In the genomic region with DNA sequence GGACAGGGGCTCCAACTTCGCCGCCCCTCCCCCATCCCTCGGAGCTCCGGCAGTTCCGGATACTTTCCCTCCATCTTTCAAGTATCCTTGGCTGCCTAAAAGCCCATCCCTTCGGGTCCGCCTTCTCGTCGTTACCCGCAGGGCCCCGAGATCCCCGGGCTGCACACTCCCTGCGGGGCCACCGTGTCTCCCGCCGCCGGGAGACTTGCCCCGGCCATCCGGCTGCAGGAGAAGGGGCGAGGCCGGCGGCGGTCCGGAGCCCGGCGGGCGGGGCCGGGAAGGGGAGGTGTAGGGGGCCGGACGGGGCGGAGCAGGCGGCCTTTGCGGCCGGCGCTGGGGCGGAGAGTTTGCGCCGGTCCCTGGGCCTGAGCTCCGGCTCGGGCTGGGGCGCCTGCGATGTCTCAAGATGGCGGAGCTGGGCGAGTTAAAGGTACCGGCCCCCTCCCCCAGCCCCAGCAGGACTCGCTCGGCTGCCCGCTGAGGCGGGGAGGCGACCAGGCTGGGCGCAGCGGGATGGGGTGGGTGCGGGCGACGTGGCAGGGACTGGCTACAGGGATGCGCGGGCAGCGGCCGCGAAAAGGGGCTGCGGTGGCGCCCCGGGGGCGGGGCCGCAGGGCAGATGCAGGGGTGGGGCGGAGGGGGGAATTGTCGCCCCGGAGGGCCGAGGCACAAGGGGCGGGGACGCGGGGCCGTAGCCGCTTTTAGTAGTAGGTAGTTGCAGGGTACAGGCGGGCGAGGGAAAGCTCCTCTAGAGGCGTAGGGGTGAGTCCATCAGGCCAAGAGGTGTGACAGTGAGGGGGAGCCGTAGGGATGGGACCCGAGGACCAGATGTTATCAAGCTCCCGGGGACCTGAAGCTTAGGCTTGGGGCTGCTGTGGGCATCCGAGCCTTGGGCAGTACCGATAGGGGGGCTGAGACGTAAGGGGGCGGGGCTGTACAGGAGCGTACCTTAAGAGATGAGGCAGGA, we compare ENCODE assay signal across 8 mouse cellular contexts. TPM values are rescaled to one million over a fixed set of nuclear protein-coding genes. Genes with fewer than 3 reads are reported as not detected.
DNase-seq lines count a peak whose midpoint lies in the region; ATAC-seq lines count a peak whose summit lies in the region.

No protein-coding gene starts in this region.

- H3K9me3 ChIP-seq in embryonic facial prominence, embryonic 10.5 days: no peaks in the 10 kb centered on the region
- H3K9me3 ChIP-seq in midbrain, embryonic 11.5 days (ENCODE audit: control insufficient read depth, low read length): no peaks in the 10 kb centered on the region

- peak; percentile 96 for DNase-seq in adrenal gland, postnatal 10 days
- peak; percentile 94 for DNase-seq in embryonic facial prominence, embryonic 10.5 days (ENCODE audit: low spot score)
- peak; percentile 91 for DNase-seq in kidney, adult 11 months
- peak; percentile 89 for DNase-seq in left cerebral cortex, postnatal 4 days
- peak; percentile 99 for DNase-seq in midbrain, embryonic 11.5 days (ENCODE audit: low spot score, missing footprints)
- DNase-seq in right cerebral cortex, postnatal 4 days: peak; percentile 76
- peak; percentile 92 for DNase-seq in yolk sac, embryonic 10.5 days (ENCODE audit: low spot score)

- peak overlapping the region; percentile 86 for H3K9ac ChIP-seq in midbrain, embryonic 11.5 days (ENCODE audit: low read length)

- intact Hi-C loops in left cerebral cortex, postnatal 4 days (cut with DNase I): no loop called here

- WGBS in embryonic facial prominence, embryonic 10.5 days: under 1% methylated on average over 85 of the region's 85 CpGs
- WGBS in midbrain, embryonic 11.5 days: under 1% methylated on average over 81 of the region's 85 CpGs

- peaks cover 31% of the 10 kb centered on the region for H3K36me3 ChIP-seq in embryonic facial prominence, embryonic 10.5 days (replicated peaks)
- H3K36me3 ChIP-seq in midbrain, embryonic 11.5 days (ENCODE audit: control insufficient read depth, insufficient read depth, low read length): peaks cover 3% of the 10 kb centered on the region

- H3K27me3 ChIP-seq in embryonic facial prominence, embryonic 10.5 days (replicated peaks; ENCODE audit: low read depth, poor library complexity, severe bottlenecking): no peaks in the 10 kb centered on the region
- no peaks in the 10 kb centered on the region for H3K27me3 ChIP-seq in midbrain, embryonic 11.5 days (ENCODE audit: control insufficient read depth, insufficient read depth, low read length)

- H3K4me3 ChIP-seq in embryonic facial prominence, embryonic 10.5 days: peak overlapping the region; percentile 92
- H3K4me3 ChIP-seq in midbrain, embryonic 11.5 days (ENCODE audit: low read depth, low read length): peak overlapping the region; percentile 81

- peak overlapping the region; percentile 71 for H3K4me2 ChIP-seq in midbrain, embryonic 11.5 days

- peak overlapping the region; percentile 99 for H3K27ac ChIP-seq in embryonic facial prominence, embryonic 10.5 days (replicated peaks)
- H3K27ac ChIP-seq in midbrain, embryonic 11.5 days (ENCODE audit: low read depth, low read length): peak overlapping the region; percentile 90

- H3K4me1 ChIP-seq in embryonic facial prominence, embryonic 10.5 days: peaks cover 45% of the 10 kb centered on the region
- peaks cover 11% of the 10 kb centered on the region; the same call in 1 of the 2 replicates for H3K4me1 ChIP-seq in midbrain, embryonic 11.5 days (ENCODE audit: control insufficient read depth, insufficient read depth, low read length)

- peak; percentile 78 for ATAC-seq in granulocyte monocyte progenitor cell, adult 5-6 weeks (replicated peaks; ENCODE audit: poor library complexity, severe bottlenecking)
- ATAC-seq in midbrain, embryonic 11.5 days (ENCODE audit: low FRiP score): peak; percentile 93

RNA-seq across cellular contexts. Expression of a gene that starts 0.9 kb away (rescaled TPM):
- total RNA-seq in adrenal gland, postnatal 10 days (2021): 10 to 100 TPM; 22.0 to 32.0 TPM
- 45.2 and 53.4 TPM in 2 replicates for polyA plus RNA-seq in embryonic facial prominence, embryonic 10.5 days (2016; fragmentation: Nextera tagmentation; extraction: Ambion mirVana)
- total RNA-seq in granulocyte monocyte progenitor cell, adult 5-6 weeks (2014; fragmentation: Nextera tagmentation): 8.1 and 14.4 TPM in 2 replicates
- 3.3 and 8.2 TPM in 2 replicates for total RNA-seq in granulocyte monocyte progenitor cell, adult 5-6 weeks (2017)
- total RNA-seq in left cerebral cortex, postnatal 4 days (2021): 10 to 100 TPM; 31.9 to 36.0 TPM
- polyA plus RNA-seq in midbrain, embryonic 11.5 days (2014; fragmentation: Nextera tagmentation; extraction: Ambion mirVana): 26.8 and 29.2 TPM in 2 replicates

RNA-seq across cellular contexts. Expression of a gene that starts 11.3 kb away (rescaled TPM):
- total RNA-seq in adrenal gland, postnatal 10 days (2021): 1 to 10 TPM; 3.1 to 5.3 TPM
- 12.9 and 13.0 TPM in 2 replicates for polyA plus RNA-seq in embryonic facial prominence, embryonic 10.5 days (2016; fragmentation: Nextera tagmentation; extraction: Ambion mirVana)
- total RNA-seq in granulocyte monocyte progenitor cell, adult 5-6 weeks (2014; fragmentation: Nextera tagmentation): not detected in 2 replicates
- total RNA-seq in granulocyte monocyte progenitor cell, adult 5-6 weeks (2017): 0.31 TPM in 1 of 2 replicates, not detected in the other
- total RNA-seq in left cerebral cortex, postnatal 4 days (2021): 1 to 10 TPM; 5.3 to 5.4 TPM
- polyA plus RNA-seq in midbrain, embryonic 11.5 days (2014; fragmentation: Nextera tagmentation; extraction: Ambion mirVana): 14.4 and 16.3 TPM in 2 replicates

RNA-seq across cellular contexts. Expression of a gene that starts 27.1 kb away (rescaled TPM):
- total RNA-seq in adrenal gland, postnatal 10 days (2021): 1 to 10 TPM; 1.5 to 1.9 TPM
- polyA plus RNA-seq in embryonic facial prominence, embryonic 10.5 days (2016; fragmentation: Nextera tagmentation; extraction: Ambion mirVana): 0.11 and 0.14 TPM in 2 replicates
- not detected in 2 replicates for total RNA-seq in granulocyte monocyte progenitor cell, adult 5-6 weeks (2014; fragmentation: Nextera tagmentation)
- not detected in 2 replicates for total RNA-seq in granulocyte monocyte progenitor cell, adult 5-6 weeks (2017)
- 1 to 10 TPM; 6.0 to 7.0 TPM for total RNA-seq in left cerebral cortex, postnatal 4 days (2021)
- 0.10 and 0.19 TPM in 2 replicates for polyA plus RNA-seq in midbrain, embryonic 11.5 days (2014; fragmentation: Nextera tagmentation; extraction: Ambion mirVana)

RNA-seq across cellular contexts. Expression of a gene that starts 30.4 kb away (rescaled TPM):
- total RNA-seq in adrenal gland, postnatal 10 days (2021): 10 to 100 TPM; 28.0 to 32.7 TPM
- polyA plus RNA-seq in embryonic facial prominence, embryonic 10.5 days (2016; fragmentation: Nextera tagmentation; extraction: Ambion mirVana): 44.1 and 47.6 TPM in 2 replicates
- 30.8 and 38.8 TPM in 2 replicates for total RNA-seq in granulocyte monocyte progenitor cell, adult 5-6 weeks (2014; fragmentation: Nextera tagmentation)
- total RNA-seq in granulocyte monocyte progenitor cell, adult 5-6 weeks (2017): 22.4 and 22.5 TPM in 2 replicates
- total RNA-seq in left cerebral cortex, postnatal 4 days (2021): 10 to 100 TPM; 27.0 to 28.0 TPM
- polyA plus RNA-seq in midbrain, embryonic 11.5 days (2014; fragmentation: Nextera tagmentation; extraction: Ambion mirVana): 35.7 and 41.6 TPM in 2 replicates

RNA-seq across cellular contexts. Expression of a gene that starts 30.4 kb away (rescaled TPM):
- total RNA-seq in adrenal gland, postnatal 10 days (2021): 10 to 100 TPM; 34.1 to 35.7 TPM
- polyA plus RNA-seq in embryonic facial prominence, embryonic 10.5 days (2016; fragmentation: Nextera tagmentation; extraction: Ambion mirVana): 66.8 and 69.7 TPM in 2 replicates
- 41.1 and 65.6 TPM in 2 replicates for total RNA-seq in granulocyte monocyte progenitor cell, adult 5-6 weeks (2014; fragmentation: Nextera tagmentation)
- total RNA-seq in granulocyte monocyte progenitor cell, adult 5-6 weeks (2017): 55.3 and 71.5 TPM in 2 replicates
- 10 to 100 TPM; 44.3 to 50.0 TPM for total RNA-seq in left cerebral cortex, postnatal 4 days (2021)
- polyA plus RNA-seq in midbrain, embryonic 11.5 days (2014; fragmentation: Nextera tagmentation; extraction: Ambion mirVana): 90.3 and 98.8 TPM in 2 replicates

Comparison
In these comparisons a context has a peak if more than half of its experiments do, and no peak if none do; other contexts are left out.
1. Peak in every context shown above with its lines: DNase-seq, ATAC-seq, H3K4me3 ChIP-seq and H3K27ac ChIP-seq.